Mouse (Mus musculus) ES-Bruce4 (cell line): ENCODE results near the gene Arl15.

ENCODE experiments used
- CTCF ChIP-seq: IDR thresholded peaks from one replicate; pipeline ENCODE4 v1.8.1; 2011; ENCODE audit warnings: low read depth, low read length
- EP300 ChIP-seq: IDR thresholded peaks from 2 replicates; pipeline ENCODE4 v1.6.1; 2011; ENCODE audit warnings: low read depth, low read length; ENCODE audit not compliant: insufficient read depth
- POLR2A ChIP-seq: IDR thresholded peaks from one replicate; pipeline ENCODE4 v1.8.1; 2011; ENCODE audit warnings: low read length; ENCODE audit not compliant: insufficient read depth

DNA sequence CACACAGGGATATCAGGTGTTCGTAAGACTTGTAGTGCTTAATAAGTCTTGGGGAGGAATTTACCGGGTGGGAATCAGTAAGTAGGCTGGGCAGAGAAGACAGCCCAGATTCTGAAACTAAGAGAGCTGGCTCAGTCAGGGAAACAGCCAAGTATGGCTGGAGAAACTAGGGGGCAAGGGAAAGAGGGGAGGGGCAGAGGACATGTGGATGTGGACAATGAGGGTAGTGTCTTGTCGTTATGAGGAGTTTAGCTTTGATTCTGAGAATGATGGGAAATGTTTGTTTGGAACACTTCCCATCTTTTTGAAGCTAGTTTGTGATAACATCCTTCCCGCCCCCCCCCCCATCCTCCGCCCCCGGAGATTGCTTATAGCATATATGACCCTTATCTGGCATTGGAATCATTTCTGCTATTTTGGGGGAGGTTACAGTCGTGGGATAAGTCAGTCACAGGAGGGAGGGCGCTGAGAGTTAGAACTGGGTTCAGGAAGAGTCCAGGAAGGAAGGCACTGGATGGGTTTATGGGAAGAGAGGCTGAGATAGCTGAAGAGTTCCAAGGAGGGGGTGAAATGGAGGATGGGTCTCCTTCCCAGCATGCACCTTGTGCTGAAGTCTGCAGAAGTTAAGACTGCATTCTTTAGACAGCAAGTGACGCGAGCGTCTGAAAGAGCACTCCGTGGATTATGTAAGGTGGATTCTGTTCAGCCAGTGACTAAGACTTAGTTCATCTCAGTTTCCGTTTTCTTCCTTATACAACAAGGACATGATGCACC lies 57.5 kb downstream of the Arl15 start:
- no peak for TF ChIP-seq CTCF
- TF ChIP-seq POLR2A = no peak
- no peak for TF ChIP-seq EP300
